Mouse (Mus musculus) frontal cortex, adult (tissue): ENCODE results near the gene Acta1.
A peak's percentile ranks its signal among the peaks of the same experiment; 100 is the strongest.

ENCODE experiments used
- ATAC-seq: cut with Nextera tagmentation; 2 replicates; pipeline ENCODE4 v1.9.2; 2017; ENCODE audit warnings: mild to moderate bottlenecking, moderate library complexity, mixed read lengths; ENCODE audit not compliant: low TSS enrichment

Gene Acta1

GRCm38 (mm10) chr8:123883094-123883493 lies 11.5 kb downstream of the Acta1 start:
- no peak for ATAC-seq

- ATAC-seq, result no peak
Observed at GRCm38 (mm10) chr8:123882412-123882811, 12.1 kb downstream of the Acta1 start.

GRCm38 (mm10) chr8:123880821-123881350 lies 13.7 kb downstream of the Acta1 start:
- ATAC-seq, result peak; percentile 8; the same call in 1 of the 2 replicates

GRCm38 (mm10) chr8:123880271-123880670 lies 14.3 kb downstream of the Acta1 start:
- peak; percentile 44 for ATAC-seq

GRCm38 (mm10) chr8:123877865-123878264 lies 16.7 kb downstream of the Acta1 start:
- ATAC-seq, result no peak

GRCm38 (mm10) chr8:123874324-123874723 lies 20.2 kb downstream of the Acta1 start:
- peak; percentile 82 for ATAC-seq

- ATAC-seq, result no peak
Observed at GRCm38 (mm10) chr8:123873364-123873763, 21.2 kb downstream of the Acta1 start.

- ATAC-seq, result no peak
Observed at GRCm38 (mm10) chr8:123872048-123872447, 22.5 kb downstream of the Acta1 start.

- ATAC-seq, result peak; percentile 57
Observed at GRCm38 (mm10) chr8:123866971-123867370, 27.6 kb downstream of the Acta1 start.

- ATAC-seq, result no peak
Observed at GRCm38 (mm10) chr8:123865786-123866185, 28.8 kb downstream of the Acta1 start.

GRCm38 (mm10) chr8:123860386-123860785 lies 34.2 kb downstream of the Acta1 start:
- ATAC-seq, result no peak

GRCm38 (mm10) chr8:123859648-123860259 lies 34.8 kb downstream of the Acta1 start, which contains the start of gene Ccsap:
Gene Ccsap (minus strand): TSS chr8:123860209.
- peak; percentile 58 for ATAC-seq

GRCm38 (mm10) chr8:123858941-123859647 lies 35.5 kb downstream of the Acta1 start:
- peak; percentile 73 for ATAC-seq

- no peak for ATAC-seq
Observed at GRCm38 (mm10) chr8:123858574-123858940, 36.0 kb downstream of the Acta1 start.

- ATAC-seq, result no peak
Observed at GRCm38 (mm10) chr8:123857361-123857760, 37.2 kb downstream of the Acta1 start.

- ATAC-seq, result no peak
Observed at GRCm38 (mm10) chr8:123854733-123855475, 39.6 kb downstream of the Acta1 start.

- no peak for ATAC-seq
Observed at GRCm38 (mm10) chr8:123854252-123854651, 40.3 kb downstream of the Acta1 start.

- ATAC-seq, result no peak
Observed at GRCm38 (mm10) chr8:123851590-123851989, 43.0 kb downstream of the Acta1 start.

- ATAC-seq, result no peak
Observed at GRCm38 (mm10) chr8:123849352-123849751, 45.2 kb downstream of the Acta1 start.

- ATAC-seq, result no peak
Observed at GRCm38 (mm10) chr8:123847546-123847945, 47.0 kb downstream of the Acta1 start.

- ATAC-seq, result peak; percentile 69
Observed at GRCm38 (mm10) chr8:123846509-123846908, 48.0 kb downstream of the Acta1 start.

GRCm38 (mm10) chr8:123845991-123846390 lies 48.6 kb downstream of the Acta1 start:
- ATAC-seq, result no peak
